Mouse (Mus musculus): ENCODE measurements around the gene Tfrc.
A peak's percentile ranks its signal among the peaks of the same experiment; 100 is the strongest.

Tfrc gene

GRCm38 (mm10) chr16:32650974-32651618 is 42.4 kb downstream of the Tfrc start:
- peak; percentile 68 for DNase-seq

DNA sequence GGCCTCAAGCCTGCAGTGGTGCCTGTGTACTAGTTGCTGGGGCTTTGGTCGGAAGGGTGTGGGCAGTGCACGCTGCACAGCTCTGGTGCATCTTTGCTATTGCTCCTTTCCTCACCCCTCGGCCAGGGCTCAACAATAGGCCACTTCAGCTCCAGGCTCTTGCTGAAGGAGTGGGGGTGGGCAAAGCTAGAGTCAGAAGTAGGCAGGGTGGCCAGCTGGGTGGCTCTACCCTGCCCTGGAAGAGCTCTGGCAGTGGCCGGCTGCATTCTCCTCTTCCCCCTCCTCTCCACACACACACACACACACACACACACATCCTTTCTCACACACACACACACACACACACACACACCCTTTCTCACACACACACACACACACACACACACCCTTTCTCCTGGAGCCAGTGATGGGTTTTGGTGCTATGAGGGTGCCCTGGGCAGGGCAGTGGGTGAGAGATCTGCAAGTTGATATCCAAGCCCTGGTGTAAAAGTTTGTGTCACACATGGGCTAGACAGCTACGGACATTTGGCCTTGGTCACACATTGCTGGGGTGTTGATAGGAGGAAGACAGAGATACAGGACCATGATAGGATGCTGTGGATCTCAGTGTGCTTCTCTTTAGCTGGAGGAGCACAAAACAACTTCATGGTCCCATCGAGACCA is 45.5 kb downstream of the Tfrc start:
- DNase-seq = no peak

GRCm38 (mm10) chr16:32655534-32655933 is 46.8 kb downstream of the Tfrc start:
- no peak for DNase-seq

DNA sequence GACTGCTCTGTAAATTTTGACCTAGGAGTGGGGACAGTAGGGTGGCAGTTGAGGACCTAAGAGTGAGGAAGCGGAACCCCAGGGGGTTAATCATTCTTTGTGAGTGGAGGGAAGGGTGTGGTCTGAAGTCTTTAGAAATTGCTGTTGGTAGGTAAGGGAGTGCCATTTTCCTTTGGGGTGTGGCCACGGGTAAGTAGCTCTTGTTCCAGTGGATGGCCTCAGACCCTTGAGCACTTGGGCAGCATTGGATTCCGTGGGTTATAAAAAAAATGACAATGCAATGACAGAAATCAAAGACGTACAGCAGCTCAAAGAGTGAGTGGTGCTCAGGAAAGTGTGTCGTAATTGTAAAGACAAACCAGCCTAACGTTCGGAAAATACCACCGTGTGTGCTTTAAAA is 47.6 kb downstream of the Tfrc start:
- DNase-seq = no peak

GRCm38 (mm10) chr16:32656794-32657193 is 48.1 kb downstream of the Tfrc start:
- DNase-seq = no peak

GRCm38 (mm10) chr16:32657498-32658250 is 49.0 kb downstream of the Tfrc start:
- no peak for DNase-seq

DNA sequence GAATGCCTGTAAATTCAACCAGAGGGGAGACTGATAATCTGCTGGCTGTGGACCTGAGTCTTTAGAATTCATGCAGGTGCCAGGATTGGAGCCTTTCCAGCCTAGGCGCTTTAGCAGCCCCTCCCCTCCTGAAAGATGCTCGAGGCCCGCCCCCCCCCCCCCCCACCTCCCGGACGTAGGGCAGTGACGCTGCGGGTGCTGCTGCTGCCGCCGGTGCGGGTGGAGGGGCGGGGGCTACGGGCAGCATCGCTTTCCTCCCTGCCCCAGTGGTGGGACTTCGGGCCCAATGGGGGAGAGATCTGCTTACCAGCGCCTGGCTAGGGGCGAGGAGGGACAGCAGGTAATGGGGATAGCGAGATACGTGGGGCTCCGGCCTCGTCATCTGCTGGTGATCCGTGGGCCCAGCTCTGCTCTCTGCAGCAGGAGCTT is 50.0 kb downstream of the Tfrc start:
- peak; percentile 53 for DNase-seq

DNA sequence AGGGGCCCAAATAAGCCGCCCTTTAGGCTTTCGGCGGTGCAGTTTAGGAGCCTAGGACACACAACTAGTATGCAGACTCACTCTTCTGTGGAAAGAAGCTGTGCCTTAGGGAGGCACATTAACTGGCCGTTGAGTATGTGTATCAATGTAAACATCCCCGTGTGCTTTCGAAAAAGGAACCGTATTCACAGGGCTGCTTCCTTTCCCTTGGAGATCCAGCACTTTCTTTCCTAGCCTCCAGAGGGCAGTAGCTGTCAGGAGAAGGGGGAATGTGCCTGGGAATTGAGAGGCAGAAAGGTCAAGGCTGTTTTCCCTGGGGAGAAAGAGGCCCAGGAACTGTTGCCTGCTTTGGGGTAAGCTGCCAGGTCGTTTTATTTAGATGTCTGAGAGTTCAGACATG is 50.7 kb downstream of the Tfrc start:
- DNase-seq = no peak

- peak; percentile 81 for DNase-seq
These were observed 51.4 kb downstream of the Tfrc start for GRCm38 (mm10) chr16:32660095-32660494.

DNA sequence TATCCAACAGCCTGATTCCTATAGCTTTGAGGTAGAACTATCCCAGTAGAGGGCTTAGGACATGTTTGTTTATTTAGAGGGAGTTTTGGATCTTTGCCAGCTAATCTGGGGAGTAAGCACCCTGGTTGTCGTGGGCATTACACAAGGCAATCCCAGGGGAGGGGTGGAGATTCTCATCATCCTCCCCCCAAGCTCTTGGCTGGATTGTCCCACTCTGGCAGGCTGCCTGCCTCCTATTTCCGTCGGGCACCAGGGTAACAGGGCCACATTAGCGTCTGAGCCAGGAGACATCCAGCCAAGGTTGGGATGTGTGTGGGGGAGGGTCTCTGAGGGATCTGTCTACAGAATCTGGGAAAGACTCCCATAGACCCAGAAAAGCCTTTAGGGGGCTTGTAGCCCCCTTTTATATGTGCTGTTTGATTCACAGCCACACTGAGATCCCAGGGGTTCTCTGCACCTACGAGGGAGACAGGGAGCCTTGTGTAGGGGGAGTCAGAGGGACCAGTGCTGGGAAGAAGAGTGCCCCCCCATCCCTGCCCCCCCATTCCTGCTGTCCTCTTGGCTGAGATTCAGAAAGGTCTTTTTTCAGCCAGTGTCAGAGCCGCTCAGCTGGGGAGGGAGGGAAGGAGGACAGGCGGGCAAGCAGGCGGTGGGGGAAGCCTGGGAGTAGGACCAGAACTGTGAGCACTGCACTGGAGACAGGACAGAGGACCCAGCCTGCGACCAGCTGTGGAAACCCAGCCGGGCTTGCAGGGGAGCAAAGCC is 52.0 kb downstream of the Tfrc start:
- DNase-seq = no peak

- no peak for DNase-seq
These were observed 52.8 kb downstream of the Tfrc start for GRCm38 (mm10) chr16:32661493-32661921.

DNA sequence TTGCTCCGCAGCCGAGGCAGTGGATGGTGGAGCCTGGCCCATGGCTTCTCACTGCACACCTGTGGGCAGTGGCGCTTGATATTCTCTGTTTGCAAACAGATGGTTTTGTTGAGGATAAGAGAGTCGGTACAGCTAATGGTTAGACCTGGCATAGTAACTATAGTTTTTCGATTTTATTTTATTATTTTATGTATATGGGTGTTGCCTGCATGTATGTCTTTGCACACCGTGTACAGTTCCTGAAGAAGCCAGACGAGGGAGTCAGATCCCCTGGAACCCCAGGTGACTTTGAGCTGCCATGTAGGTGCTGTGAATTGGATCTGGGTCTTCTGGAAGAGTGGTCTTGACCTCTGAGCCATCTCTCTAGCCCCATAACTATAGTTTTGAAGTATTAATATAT is 53.7 kb downstream of the Tfrc start:
- no peak for DNase-seq

DNA sequence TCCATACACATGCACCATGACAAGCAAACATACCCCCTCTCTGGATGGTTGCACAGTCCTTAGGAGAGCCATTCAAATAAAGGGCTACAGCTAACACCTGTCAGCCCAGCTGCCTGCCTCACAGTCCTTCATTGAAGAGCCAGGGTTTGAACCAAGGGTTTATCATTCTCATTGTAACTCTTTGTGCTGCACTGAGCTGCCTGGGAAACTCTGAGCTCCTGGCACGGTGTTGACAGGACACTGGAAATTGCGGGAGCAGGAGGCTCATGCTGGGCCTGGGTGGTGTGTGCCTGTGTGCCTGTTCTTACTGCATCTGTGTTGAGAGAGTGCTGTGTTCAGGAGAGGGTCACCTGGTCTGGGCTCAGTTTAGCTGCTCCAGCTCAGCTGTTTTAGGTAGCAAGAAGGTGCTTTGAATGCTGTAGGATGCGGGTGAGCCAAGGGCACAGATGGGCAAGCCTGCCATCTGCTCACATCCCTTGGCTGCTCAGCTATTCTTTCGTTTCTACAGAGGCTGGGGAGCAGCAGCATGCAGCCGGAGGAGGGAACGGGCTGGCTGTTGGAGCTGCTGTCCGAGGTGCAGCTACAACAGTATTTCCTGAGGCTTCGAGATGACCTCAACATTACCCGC is 54.6 kb downstream of the Tfrc start:
- no peak for DNase-seq

GRCm38 (mm10) chr16:32664211-32664610 is 55.5 kb downstream of the Tfrc start:
- DNase-seq = no peak

DNA sequence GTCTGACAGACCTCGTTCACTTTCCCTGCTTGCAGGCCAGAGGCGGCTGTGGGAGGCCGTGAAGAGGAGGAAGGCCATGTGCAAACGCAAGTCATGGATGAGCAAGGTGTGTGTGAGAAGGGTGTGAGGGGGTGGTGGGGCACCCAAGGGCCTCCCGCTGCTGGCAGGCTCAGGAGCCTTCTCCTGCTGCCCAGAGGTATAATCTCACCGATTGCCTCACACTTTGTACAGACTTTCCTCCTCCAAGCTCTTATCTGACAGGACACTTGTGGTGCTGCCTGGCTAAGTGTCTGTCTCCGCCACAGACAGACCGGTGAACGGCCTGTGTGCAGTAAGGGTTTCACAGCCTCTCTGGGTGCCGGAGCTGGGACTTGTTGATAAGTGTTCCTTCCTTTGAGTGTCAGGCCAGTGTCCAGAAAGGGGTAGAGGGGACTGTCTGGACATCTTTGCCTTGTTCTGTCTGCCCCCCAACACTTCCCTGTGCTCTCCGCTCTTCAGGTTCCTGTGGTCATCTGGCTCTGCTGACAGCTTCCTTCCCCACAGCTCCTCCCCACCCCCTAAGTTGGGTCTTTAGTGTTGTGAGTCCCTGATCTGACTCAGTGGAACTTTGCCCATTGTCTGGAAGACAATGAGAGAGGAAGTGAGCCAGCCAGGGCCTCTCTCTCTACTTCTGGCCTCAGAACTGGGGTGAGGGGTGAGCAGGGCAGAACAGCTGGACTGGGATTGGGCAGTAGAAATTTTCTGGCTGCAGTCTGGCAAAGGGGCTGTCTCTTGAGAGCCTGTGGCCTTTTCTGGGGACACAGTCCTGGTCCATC is 57.3 kb downstream of the Tfrc start:
- DNase-seq = no peak

DNA sequence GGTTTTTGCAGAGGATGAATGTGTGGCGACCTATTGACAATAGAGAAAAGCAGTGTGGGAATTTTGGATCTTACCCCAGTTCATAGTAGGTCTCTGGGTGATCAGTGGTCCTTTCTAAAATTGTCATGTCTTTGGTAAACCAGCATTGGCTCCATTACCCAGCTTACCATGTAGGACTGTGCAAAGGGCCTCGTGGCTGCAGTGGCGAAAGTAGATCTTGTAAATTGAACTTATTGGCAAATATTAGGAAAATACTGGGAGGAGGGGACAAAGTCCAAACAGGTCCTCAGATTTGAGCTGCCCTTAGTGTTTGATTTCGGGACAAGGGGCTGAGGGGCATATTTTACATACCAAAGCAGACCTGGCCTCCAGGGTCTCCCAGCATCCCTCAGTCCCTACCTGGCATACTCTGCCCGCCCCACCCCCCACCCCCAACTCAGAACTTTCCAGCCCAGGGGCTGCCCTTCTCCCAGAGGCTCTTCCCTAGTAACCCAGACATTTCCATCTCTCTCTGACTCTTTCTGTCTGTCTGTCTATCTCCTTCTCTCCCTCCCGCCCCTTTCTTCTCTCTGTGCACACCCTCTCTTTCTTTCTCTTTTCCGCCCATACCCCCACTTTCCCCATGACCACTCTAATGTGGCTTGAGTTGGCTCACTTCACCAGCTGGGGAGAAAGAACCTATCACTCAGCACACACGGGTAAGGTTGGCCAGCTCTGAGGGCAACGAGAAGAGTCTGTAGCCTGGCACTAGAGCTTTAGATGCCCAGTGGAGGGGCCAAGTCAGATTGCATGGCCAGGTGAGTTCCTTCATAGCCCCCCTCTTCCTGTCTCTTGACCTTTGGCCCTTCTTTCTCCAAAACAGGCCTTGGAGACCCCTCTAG is 58.2 kb downstream of the Tfrc start:
- no peak for DNase-seq

DNA sequence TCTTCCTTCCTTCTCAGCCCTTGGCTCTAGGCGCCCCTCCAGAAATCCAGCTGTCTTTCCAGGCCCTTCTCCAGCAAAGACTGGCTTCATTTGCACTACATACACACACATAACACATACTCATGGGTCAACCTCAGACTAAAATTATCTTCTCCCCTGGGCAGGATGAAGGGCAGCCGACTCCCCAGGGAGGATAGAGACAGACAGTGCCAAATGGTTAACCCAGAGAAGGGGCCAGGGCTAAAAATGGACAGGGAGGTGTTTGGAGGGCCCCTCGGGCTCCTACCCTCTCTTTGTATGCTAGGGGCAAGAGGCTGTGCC is 58.8 kb downstream of the Tfrc start:
- DNase-seq = no peak

GRCm38 (mm10) chr16:32668030-32668429 is 59.3 kb downstream of the Tfrc start:
- peak; percentile 81 for DNase-seq

GRCm38 (mm10) chr16:32668472-32668871 is 59.8 kb downstream of the Tfrc start:
- DNase-seq = peak; percentile 73

DNA sequence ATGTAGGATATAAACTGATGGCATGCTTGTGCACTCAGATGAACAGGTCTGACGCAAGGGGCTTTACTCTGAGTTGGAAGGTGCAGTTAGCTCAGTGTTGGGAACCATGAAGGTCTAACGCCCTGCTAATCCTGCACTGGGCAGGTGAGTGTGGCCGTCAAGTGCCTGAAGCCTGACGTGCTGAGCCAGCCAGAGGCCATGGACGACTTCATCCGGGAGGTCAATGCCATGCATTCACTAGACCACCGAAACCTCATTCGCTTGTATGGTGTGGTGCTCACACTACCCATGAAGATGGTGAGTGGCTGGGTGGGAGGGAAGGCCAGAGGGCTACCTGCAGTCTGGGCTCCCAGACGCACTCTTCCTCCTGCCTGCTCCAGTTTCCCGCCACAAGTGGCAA is 60.5 kb downstream of the Tfrc start:
- DNase-seq = no peak
